Mouse (Mus musculus): ENCODE data around the gene Wdr73.

DNA sequence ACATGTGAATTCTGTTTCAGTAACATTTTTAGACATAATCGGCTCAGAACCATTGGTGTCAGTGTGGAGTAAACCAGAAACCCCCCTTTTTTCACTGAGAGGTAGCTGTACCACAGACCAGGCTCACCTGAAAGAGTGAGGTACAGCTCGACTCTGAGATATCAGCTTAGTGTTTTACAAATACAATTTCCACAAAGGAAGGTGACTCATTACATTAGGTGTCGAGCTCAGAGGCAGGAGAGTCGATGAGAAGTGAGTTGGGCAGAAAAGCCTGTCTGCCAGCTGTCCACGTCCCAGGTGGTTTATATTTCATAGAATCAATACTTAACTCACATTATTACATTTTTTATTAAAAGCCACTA is 18.6 kb upstream of the Wdr73 start:
- TF ChIP-seq GATA1 (IDR thresholded peaks at IDR 0.05; ENCODE audit: borderline replicate concordance, low read length) (no peak), FLI1 (IDR thresholded peaks at IDR 0.05; ENCODE audit: low read length) (no peak)
